Mouse (Mus musculus): ENCODE measurements around the gene Prkce. TPM values are rescaled to one million over a fixed set of nuclear protein-coding genes. Genes with fewer than 3 reads are reported as not detected.

The Prkce gene
- polyA plus RNA-seq, 1 experiment from 2014 or later, result 6.3 TPM

DNA sequence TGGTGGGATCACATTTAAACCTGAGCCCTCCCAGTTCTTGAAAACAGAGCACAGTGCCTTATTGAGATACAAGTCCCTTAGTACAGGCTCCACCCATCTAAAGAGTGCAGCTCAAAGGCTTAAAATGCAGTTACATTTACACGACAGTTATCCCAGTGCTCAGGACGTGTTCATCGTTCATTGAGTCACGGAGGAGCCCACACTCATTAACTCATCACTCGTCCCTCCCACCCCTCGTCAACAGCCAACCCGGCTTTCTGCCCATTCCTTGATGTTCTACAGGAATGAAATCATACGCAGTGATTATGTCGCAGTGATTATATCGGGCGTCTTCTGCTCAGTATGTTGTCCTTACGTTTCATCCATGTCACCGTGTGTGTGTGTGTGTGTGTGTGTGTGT, 102.9 kb downstream of the Prkce start:
- WGBS, result 90% methylated on average over 13 of the region's 13 CpGs
- no peak for ATAC-seq (ENCODE audit: insufficient read depth, low FRiP score, low read depth)
- H3K27ac ChIP-seq, result no peak overlapping the region
- H3K4me1 ChIP-seq, result peaks cover 4% of the 10 kb centered on the region; the same call in 1 of the 2 replicates
- H3K9me3 ChIP-seq, result no peaks in the 10 kb centered on the region
- no peak overlapping the region for H3K9ac ChIP-seq
- H3K27me3 ChIP-seq (replicated peaks), result no peaks in the 10 kb centered on the region
- H3K4me2 ChIP-seq, result no peak overlapping the region
- no peaks in the 10 kb centered on the region for H3K36me3 ChIP-seq
- no peak overlapping the region for H3K4me3 ChIP-seq (replicated peaks)

DNA sequence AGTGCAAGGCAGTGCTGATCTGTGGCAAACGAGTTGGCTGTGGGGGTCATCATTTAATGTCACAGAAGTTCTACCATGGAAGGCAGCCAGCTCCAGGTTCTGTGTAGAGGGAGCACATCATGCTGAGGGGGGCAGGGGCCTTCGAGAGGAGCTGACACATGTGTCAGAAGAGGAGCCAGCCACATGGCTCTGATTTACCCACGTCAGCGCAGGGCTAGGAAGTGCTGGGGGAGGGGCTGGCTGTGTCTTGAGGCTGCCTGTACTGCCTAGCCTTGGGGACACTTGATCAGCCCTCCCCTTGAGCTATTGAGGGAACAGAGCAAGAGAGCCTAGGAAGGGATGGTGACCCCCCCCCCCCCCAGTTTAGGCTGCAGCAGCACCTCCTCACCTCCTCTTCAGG, 103.7 kb downstream of the Prkce start:
- H3K4me2 ChIP-seq, result no peak overlapping the region
- peaks cover 4% of the 10 kb centered on the region; the same call in 1 of the 2 replicates for H3K4me1 ChIP-seq
- H3K36me3 ChIP-seq, result no peaks in the 10 kb centered on the region
- 38% methylated on average over 4 of the region's 4 CpGs for WGBS
- no peak overlapping the region for H3K4me3 ChIP-seq (replicated peaks)
- H3K27me3 ChIP-seq (replicated peaks), result no peaks in the 10 kb centered on the region
- no peak overlapping the region for H3K27ac ChIP-seq
- peak; percentile 22; the same call in 1 of the 2 replicates for ATAC-seq (ENCODE audit: insufficient read depth, low FRiP score, low read depth)
- H3K9ac ChIP-seq, result no peak overlapping the region
- no peaks in the 10 kb centered on the region for H3K9me3 ChIP-seq

DNA sequence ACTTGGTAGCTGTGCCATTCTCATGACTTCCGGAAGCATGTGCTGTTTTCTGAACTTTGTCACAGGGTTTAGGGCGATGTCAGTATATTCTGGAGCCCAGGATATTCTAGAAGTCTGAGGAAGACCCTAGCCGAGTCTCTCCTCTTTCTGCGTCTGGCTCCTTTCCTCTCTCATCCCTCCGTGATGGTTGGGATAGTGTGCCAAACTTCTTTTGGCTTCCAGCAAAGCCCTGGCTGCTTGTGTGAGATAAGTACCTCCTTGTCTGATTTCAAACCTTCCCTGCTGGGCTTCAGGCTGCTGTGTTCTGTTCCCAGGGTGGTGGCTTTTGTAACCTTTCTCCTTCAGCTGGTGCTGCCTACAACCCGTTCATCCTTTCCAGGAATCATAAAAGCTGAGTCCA, 105.4 kb downstream of the Prkce start:
- 63% methylated on average over 6 of the region's 6 CpGs for WGBS
- Histone ChIP-seq H3K36me3 (no peaks in the 10 kb centered on the region), H3K9ac (no peak overlapping the region), H3K27me3 (replicated peaks) (no peaks in the 10 kb centered on the region), H3K4me1 (peaks cover 8% of the 10 kb centered on the region; the same call in 1 of the 2 replicates), H3K4me2 (no peak overlapping the region), H3K4me3 (replicated peaks) (no peak overlapping the region), H3K27ac (no peak overlapping the region), H3K9me3 (no peaks in the 10 kb centered on the region)
- no peak for ATAC-seq (ENCODE audit: insufficient read depth, low FRiP score, low read depth)

DNA sequence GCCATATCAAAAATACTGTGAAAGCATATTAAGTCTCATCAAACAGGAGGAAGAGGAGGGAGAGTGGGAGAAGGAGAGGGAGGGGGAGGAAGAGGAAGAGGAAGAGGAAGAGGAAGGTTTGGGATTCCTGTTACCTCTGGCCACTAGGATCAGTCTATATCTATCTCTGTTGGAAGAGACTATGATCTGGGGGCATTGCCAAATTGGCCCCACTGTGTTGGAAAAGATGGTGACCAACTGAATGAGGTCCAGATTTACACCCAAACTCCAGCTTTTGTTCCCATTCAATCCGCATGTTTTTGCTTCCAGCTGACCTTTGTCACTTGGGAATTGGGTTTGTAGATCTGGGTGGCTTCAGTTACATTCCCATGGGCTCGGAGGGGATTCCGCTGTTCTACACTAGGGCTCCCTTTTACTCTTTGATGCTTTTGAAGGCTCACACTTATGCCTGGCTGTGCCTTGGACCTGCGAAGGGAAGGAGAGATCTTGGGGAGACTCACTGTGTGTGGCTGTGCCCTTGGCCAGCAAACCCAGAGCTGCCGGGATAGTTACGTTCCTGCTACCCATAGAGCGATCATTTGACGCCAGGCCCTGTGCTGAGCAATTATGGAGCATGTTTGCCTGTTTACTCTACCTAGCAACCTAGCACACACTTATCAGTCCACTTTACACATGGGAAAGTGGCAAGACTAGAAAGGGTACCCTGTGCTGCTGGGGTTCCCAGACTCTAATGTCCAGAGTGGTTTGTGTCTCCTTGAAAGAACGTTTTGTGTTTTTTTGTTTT, 106.2 kb downstream of the Prkce start:
- H3K27me3 ChIP-seq (replicated peaks), result no peaks in the 10 kb centered on the region
- no peaks in the 10 kb centered on the region for H3K36me3 ChIP-seq
- peaks cover 8% of the 10 kb centered on the region; the same call in 1 of the 2 replicates for H3K4me1 ChIP-seq
- no peak for ATAC-seq (ENCODE audit: insufficient read depth, low FRiP score, low read depth)
- H3K9me3 ChIP-seq, result no peaks in the 10 kb centered on the region
- H3K27ac ChIP-seq, result no peak overlapping the region
- H3K9ac ChIP-seq, result no peak overlapping the region
- 87% methylated on average over 9 of the region's 9 CpGs for WGBS
- H3K4me3 ChIP-seq (replicated peaks), result no peak overlapping the region
- H3K4me2 ChIP-seq, result no peak overlapping the region

DNA sequence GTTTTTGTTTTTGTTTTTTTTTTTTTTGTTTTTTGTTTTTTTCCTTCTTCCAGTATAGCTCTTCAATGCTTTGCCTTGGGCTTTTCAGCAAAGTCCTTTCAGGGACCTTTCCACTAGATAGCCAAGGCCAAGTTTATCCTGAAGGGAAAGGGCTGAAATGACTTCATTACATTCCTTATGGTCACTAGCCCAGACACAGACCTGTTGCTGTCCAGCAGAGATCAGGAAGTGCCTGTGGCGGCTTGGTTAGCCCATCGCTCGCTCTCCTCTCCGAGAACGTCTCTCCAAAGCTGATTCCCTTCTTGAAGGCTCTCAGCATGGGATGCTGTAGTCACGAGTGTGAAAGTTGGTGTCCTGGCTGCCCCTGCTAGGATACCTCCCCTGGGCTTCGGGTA, 106.8 kb downstream of the Prkce start:
- H3K9me3 ChIP-seq, result no peaks in the 10 kb centered on the region
- no peak overlapping the region for H3K4me3 ChIP-seq (replicated peaks)
- H3K4me1 ChIP-seq, result peaks cover 8% of the 10 kb centered on the region; the same call in 1 of the 2 replicates
- no peaks in the 10 kb centered on the region for H3K27me3 ChIP-seq (replicated peaks)
- H3K9ac ChIP-seq, result no peak overlapping the region
- 75% methylated on average over 7 of the region's 7 CpGs for WGBS
- no peak overlapping the region for H3K4me2 ChIP-seq
- no peaks in the 10 kb centered on the region for H3K36me3 ChIP-seq
- ATAC-seq (ENCODE audit: insufficient read depth, low FRiP score, low read depth), result no peak
- no peak overlapping the region for H3K27ac ChIP-seq

DNA sequence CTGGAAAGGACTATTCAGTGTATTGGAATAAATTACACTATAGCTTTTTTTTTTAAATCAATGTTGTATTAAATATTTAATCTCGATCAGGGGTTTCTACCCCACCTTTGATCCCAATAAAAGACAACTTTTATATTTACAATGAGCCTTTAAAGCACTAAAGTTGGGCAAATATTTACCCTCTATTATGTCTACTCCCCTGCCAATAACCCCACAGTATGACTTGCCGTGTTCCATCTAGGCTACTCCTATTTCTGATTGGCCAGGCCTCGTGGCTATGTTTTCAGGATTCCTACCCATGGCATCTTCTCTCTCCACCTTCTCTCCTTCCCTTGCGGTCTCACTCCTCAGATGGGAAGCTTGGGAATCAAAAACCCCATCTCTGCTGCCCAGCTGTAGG, 108.8 kb downstream of the Prkce start:
- no peak overlapping the region for H3K4me3 ChIP-seq (replicated peaks)
- WGBS, result 73% methylated on average over 4 of the region's 4 CpGs
- H3K4me2 ChIP-seq, result no peak overlapping the region
- H3K9ac ChIP-seq, result no peak overlapping the region
- H3K36me3 ChIP-seq, result no peaks in the 10 kb centered on the region
- no peaks in the 10 kb centered on the region for H3K27me3 ChIP-seq (replicated peaks)
- no peaks in the 10 kb centered on the region for H3K9me3 ChIP-seq
- no peak for ATAC-seq (ENCODE audit: insufficient read depth, low FRiP score, low read depth)
- H3K4me1 ChIP-seq, result peaks cover 5% of the 10 kb centered on the region; the same call in 1 of the 2 replicates
- H3K27ac ChIP-seq, result no peak overlapping the region

DNA sequence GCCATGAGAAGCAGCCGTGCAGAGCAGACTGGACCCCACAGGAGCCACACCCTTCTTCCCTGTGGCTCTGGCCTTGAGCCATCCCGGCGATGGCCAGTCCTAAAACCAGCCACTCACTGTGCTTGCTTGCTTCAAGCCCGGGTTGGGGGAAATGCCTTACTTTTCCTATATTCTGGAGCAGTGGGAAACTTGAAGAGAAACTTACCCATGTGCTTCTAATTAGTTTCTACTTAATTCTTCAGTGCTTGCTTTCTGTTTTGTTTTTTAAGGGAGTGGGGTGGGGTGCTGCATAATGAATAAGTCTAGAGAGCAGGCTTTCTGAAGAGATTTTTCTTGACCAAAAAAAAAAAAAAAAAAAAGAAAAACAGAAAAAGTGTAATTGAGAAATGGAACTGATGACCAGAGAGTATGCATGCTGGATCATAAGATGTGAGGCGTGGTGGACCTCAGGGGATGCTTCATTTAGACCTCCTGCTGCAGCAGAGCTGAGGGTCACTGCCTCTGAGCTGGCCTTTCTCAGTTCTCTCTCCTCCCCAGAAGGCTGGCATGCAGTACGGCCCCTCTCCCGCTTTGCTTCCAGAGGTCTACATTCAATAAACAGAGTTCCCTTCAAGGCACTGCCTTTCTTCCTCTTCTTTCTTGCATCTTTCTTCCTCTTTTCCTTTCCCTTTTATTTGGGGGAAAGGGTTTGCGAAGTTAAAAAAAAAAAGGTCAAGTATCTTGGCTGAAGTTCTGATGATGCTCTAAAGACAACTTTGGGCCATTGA, 109.6 kb downstream of the Prkce start:
- WGBS, result 73% methylated on average over 8 of the region's 8 CpGs
- no peak for ATAC-seq (ENCODE audit: insufficient read depth, low FRiP score, low read depth)
- H3K4me3 ChIP-seq (replicated peaks), result no peak overlapping the region
- peaks cover 4% of the 10 kb centered on the region; the same call in 1 of the 2 replicates for H3K4me1 ChIP-seq
- no peaks in the 10 kb centered on the region for H3K36me3 ChIP-seq
- H3K4me2 ChIP-seq, result no peak overlapping the region
- H3K27me3 ChIP-seq (replicated peaks), result no peaks in the 10 kb centered on the region
- no peak overlapping the region for H3K27ac ChIP-seq
- no peaks in the 10 kb centered on the region for H3K9me3 ChIP-seq
- H3K9ac ChIP-seq, result no peak overlapping the region

DNA sequence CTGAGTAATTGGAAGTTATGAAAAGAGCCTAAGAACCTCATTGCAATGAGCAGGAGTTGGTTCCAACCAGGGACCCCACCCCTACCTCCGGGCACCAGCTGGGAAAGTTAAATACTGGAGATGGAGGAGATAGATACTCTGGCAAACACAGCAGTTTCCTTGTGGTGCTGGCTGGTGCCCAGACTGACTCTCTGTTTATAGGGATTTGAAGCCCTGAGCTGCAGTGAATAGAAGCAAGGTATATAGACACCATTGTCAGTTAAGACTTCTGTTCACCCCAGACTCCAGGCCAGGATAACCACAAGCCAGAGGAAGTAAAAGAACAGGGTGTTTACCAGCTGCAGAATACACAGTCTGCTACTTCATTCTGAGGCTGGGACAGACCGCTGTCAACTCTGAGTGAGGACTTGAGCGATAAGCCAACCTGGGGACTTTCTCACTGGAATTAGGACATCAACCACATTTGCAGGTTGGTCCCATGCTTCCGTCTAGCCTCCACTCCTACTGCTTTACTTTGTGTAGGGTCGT, 110.5 kb downstream of the Prkce start:
- Histone ChIP-seq H3K4me2 (no peak overlapping the region), H3K4me3 (replicated peaks) (no peak overlapping the region), H3K27ac (no peak overlapping the region), H3K27me3 (replicated peaks) (no peaks in the 10 kb centered on the region), H3K4me1 (peaks cover 4% of the 10 kb centered on the region; the same call in 1 of the 2 replicates), H3K9me3 (no peaks in the 10 kb centered on the region), H3K36me3 (no peaks in the 10 kb centered on the region), H3K9ac (no peak overlapping the region)
- WGBS, result 78% methylated on average over 5 of the region's 5 CpGs
- ATAC-seq (ENCODE audit: insufficient read depth, low FRiP score, low read depth), result no peak

DNA sequence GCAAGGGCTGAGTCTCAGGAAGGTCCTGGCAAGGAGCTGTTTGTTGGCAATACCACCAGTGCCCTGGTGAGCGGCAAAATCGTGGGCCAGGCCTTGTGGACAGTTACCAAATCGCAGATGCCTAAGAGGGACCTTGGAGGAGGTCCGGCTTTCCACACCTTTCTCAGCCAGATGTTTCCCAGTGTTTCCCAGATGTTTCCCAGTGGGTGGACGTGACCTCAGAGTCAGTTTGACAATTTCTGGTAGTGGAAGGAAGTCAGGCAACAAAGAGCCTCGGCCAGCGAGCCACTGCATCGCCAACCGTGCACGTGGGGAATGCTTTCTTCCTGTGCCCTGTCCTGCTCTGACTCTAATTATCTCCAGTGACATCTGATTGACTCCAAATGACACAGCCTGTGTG, 112.2 kb downstream of the Prkce start:
- no peaks in the 10 kb centered on the region for H3K27me3 ChIP-seq (replicated peaks)
- no peaks in the 10 kb centered on the region for H3K36me3 ChIP-seq
- H3K9ac ChIP-seq, result no peak overlapping the region
- H3K9me3 ChIP-seq, result no peaks in the 10 kb centered on the region
- no peak overlapping the region for H3K27ac ChIP-seq
- peaks cover 4% of the 10 kb centered on the region; the same call in 1 of the 2 replicates for H3K4me1 ChIP-seq
- H3K4me3 ChIP-seq (replicated peaks), result no peak overlapping the region
- H3K4me2 ChIP-seq, result no peak overlapping the region
- WGBS, result 69% methylated on average over 10 of the region's 10 CpGs
- no peak for ATAC-seq (ENCODE audit: insufficient read depth, low FRiP score, low read depth)

DNA sequence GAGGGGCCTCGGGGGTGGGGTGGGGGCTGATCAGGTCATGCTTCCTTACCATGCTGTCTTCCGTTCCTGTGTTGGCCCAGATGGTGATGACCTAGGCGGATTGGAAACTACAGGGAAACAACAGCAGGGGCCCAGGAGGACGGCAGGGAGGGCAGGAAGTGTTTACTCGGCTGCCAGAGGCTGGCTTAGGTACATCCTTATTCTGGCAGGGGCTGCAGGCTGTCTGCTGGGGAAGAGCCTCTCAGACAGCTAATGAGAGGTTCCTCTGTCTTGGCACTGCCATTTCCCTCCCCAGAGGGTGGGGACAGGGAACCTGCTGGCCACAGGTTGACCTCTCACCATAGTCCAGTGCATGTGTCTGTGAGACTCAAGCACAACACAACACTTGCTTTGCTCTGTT, 116.2 kb downstream of the Prkce start:
- ATAC-seq (ENCODE audit: insufficient read depth, low FRiP score, low read depth), result 0 out of 2 replicates have a peak, but pooled peaks have one; percentile 11
- 23% methylated on average over 5 of the region's 5 CpGs for WGBS

DNA sequence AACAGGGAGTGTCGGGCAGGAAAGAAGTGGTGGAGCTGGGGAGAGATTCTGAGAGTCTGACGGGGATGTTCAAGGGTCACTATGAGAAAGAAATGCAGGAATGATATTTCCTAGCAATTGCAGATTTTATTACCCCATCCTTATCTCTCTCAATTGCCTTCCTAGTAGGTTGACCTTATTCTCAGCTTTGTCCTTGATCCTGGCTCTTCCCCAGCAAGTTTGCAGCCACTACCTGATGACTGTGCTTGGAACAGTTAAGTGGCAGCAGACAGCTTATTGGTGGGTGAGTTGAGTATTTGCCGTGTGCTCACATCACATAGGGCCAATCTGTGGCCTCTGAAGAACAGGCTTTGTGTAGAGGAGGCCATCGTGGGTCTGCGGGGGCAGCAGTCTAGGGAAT, 117.5 kb downstream of the Prkce start:
- Histone ChIP-seq H3K9ac (no peak overlapping the region), H3K27me3 (replicated peaks) (no peaks in the 10 kb centered on the region), H3K36me3 (no peaks in the 10 kb centered on the region), H3K27ac (no peak overlapping the region), H3K4me3 (replicated peaks) (no peak overlapping the region), H3K4me1 (no peaks in the 10 kb centered on the region), H3K9me3 (no peaks in the 10 kb centered on the region), H3K4me2 (no peak overlapping the region)
- no peak for ATAC-seq (ENCODE audit: insufficient read depth, low FRiP score, low read depth)
- 85% methylated on average over 5 of the region's 5 CpGs for WGBS

More for the DNA sequence above, 116.2 kb downstream of the Prkce start:
- Histone ChIP-seq H3K27me3 (replicated peaks) (no peaks in the 10 kb centered on the region), H3K4me1 (no peaks in the 10 kb centered on the region), H3K27ac (no peak overlapping the region), H3K4me3 (replicated peaks) (no peak overlapping the region), H3K36me3 (no peaks in the 10 kb centered on the region), H3K9ac (no peak overlapping the region), H3K9me3 (no peaks in the 10 kb centered on the region), H3K4me2 (no peak overlapping the region)

DNA sequence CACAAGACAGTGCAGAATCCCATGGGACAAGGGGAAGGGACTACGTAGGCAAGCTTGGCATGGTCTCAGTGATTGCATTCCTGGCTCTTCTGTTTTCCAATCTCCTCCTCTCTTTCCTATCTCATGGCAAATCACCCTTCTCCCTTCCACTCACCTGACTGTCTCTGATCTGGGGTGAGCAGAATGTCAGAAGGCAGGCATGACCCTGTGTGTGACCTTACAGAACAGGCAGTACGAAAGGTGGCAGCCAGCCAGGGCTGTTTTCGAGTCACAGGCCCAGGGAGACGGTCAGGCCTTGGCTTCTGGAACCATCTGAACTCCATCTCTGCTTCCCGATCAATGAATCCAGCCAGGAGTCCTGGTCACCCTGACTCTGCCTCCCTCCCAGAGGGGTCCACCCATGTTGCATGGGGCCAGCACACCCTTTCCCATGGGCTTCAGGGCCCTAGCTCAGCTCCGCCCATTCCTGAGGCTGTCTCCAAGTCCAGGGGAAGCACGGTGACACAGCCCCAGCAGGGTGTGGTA, 119.2 kb downstream of the Prkce start:
- Histone ChIP-seq H3K4me3 (replicated peaks) (no peak overlapping the region), H3K27me3 (replicated peaks) (no peaks in the 10 kb centered on the region), H3K36me3 (no peaks in the 10 kb centered on the region), H3K4me1 (no peaks in the 10 kb centered on the region), H3K9ac (no peak overlapping the region), H3K4me2 (no peak overlapping the region), H3K9me3 (no peaks in the 10 kb centered on the region), H3K27ac (no peak overlapping the region)
- no peak; the same call in 1 of the 2 replicates for ATAC-seq (ENCODE audit: insufficient read depth, low FRiP score, low read depth)
- 69% methylated on average over 7 of the region's 7 CpGs for WGBS

Measured in stomach, embryonic 15.5 days (tissue).